Mouse (Mus musculus) myocyte (in vitro differentiated cells): Measurements from ENCODE around the gene Sdhb. TPM values are rescaled to one million over a fixed set of nuclear protein-coding genes. Genes with fewer than 3 reads are reported as not detected.

Source experiments
- H3K27me3 ChIP-seq: one replicate; pipeline ENCODE4 v1.6.1; 2011; ENCODE audit not compliant: control insufficient read depth, insufficient read depth, insufficient read length
- H3K36me3 ChIP-seq: one replicate; pipeline ENCODE4 v1.6.1; 2011; ENCODE audit not compliant: control insufficient read depth, insufficient read depth
- H3K4me2 ChIP-seq: one replicate; pipeline ENCODE4 v1.6.1; 2011; ENCODE audit warnings: low read depth, control low read depth
- H3K4me3 ChIP-seq: one replicate; pipeline ENCODE4 v1.5.1; 2011; ENCODE audit warnings: mild to moderate bottlenecking, control low read depth, moderate library complexity
- H3K79me2 ChIP-seq: one replicate; pipeline ENCODE4 v1.6.1; 2011; ENCODE audit not compliant: control insufficient read depth, insufficient read depth
- H3ac ChIP-seq: one replicate; pipeline ENCODE4 v1.6.1; 2011; ENCODE audit not compliant: control insufficient read depth, insufficient read length
- CEBPB ChIP-seq: IDR thresholded peaks from 2 replicates; pipeline ENCODE4 v1.6.1; 2011; ENCODE audit warnings: mild to moderate bottlenecking, moderate library complexity; ENCODE audit not compliant: poor library complexity, insufficient read depth, severe bottlenecking
- E2F4 ChIP-seq: IDR thresholded peaks from one replicate; pipeline ENCODE4 v1.6.1; 2011; ENCODE audit warnings: mild to moderate bottlenecking, control low read depth, moderate library complexity; ENCODE audit not compliant: insufficient read depth
- MAX ChIP-seq: IDR thresholded peaks from one replicate; pipeline ENCODE4 v1.6.1; 2011; ENCODE audit warnings: low read depth, mild to moderate bottlenecking, control low read depth
- MYOD1 ChIP-seq, 3 experiments: IDR thresholded peaks; one replicate each; pipeline ENCODE4 v1.6.1; 2011; ENCODE audit warnings: control low read depth in 2 of 3, low read depth in 2 of 3, mild to moderate bottlenecking in 2 of 3, moderate library complexity in 1 of 3; ENCODE audit not compliant: insufficient read length in 2 of 3, control insufficient read depth in 1 of 3
- MYOG ChIP-seq, 3 experiments: IDR thresholded peaks; one replicate each; pipeline ENCODE4 v1.6.1; 2011; ENCODE audit warnings: control low read depth in 2 of 3, low read depth in 2 of 3, mild to moderate bottlenecking in 2 of 3; ENCODE audit not compliant: insufficient read length in 2 of 3, control insufficient read depth in 1 of 3, insufficient read depth in 1 of 3
- POLR2A ChIP-seq: IDR thresholded peaks from one replicate; pipeline ENCODE4 v1.6.1; 2011; ENCODE audit warnings: low read depth, mild to moderate bottlenecking, control low read depth, moderate library complexity; ENCODE audit not compliant: insufficient read length
- POLR2AphosphoS2 ChIP-seq: IDR thresholded peaks from one replicate; pipeline ENCODE4 v1.6.1; 2011; ENCODE audit warnings: low read depth, control low read depth; ENCODE audit not compliant: insufficient read length
- REST ChIP-seq: IDR thresholded peaks from one replicate; pipeline ENCODE4 v1.6.1; 2011; ENCODE audit warnings: mild to moderate bottlenecking, control low read depth, moderate library complexity; ENCODE audit not compliant: insufficient read depth, insufficient read length
- SRF ChIP-seq: IDR thresholded peaks from one replicate; pipeline ENCODE4 v1.6.1; 2011; ENCODE audit warnings: low read depth; ENCODE audit not compliant: control insufficient read depth, insufficient read length
- TCF12 ChIP-seq: IDR thresholded peaks from one replicate; pipeline ENCODE4 v1.6.1; 2011; ENCODE audit warnings: mild to moderate bottlenecking, control low read depth; ENCODE audit not compliant: poor library complexity, insufficient read depth, severe bottlenecking
- TCF3 ChIP-seq: IDR thresholded peaks from one replicate; pipeline ENCODE4 v1.6.1; 2011; ENCODE audit warnings: low read depth, control low read depth; ENCODE audit not compliant: insufficient read length
- USF1 ChIP-seq: IDR thresholded peaks from one replicate; pipeline ENCODE4 v1.6.1; 2011; ENCODE audit warnings: low read depth, mild to moderate bottlenecking, control low read depth, moderate library complexity
- polyA plus RNA-seq: library from polyadenylated mRNA; unstranded; fragments of >200 nt; fragmentation: generic; extraction: Trizol; gene quantifications from one replicate; pipeline ENCODE4 v1.2.1, GENCODE M21; 2012; ENCODE audit warnings: missing spikeins

Gene Sdhb
- polyA plus RNA-seq, 1 experiment: 421 TPM

DNA sequence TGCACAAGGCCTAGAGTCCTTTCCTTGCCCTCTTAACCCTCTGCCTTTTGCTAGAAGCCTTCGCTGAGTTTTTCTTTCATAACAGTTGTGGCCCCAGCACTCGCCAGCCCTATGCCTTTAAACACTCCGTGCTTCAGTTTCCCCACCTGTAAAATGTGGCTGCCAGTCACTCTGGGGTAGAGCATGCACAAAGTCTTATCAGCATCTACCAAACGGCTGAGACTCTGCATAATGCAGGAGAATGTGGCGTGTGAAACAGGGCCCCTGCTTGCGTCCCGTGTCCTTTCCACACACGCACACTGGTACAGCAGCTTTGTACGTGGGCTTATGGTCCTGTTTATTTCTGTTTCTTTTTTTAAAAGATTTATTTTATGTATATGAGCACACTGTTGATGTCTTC lies 35.8 kb downstream of the Sdhb start:
- Histone ChIP-seq H3K4me3 (no peak overlapping the region), H3K79me2 (no peaks in the 10 kb centered on the region), H3ac (no peak overlapping the region), H3K27me3 (no peaks in the 10 kb centered on the region), H3K36me3 (no peaks in the 10 kb centered on the region), H3K4me2 (no peak overlapping the region)
- TF ChIP-seq MYOD1 (IDR thresholded peaks at IDR 0.05; ENCODE audit: control insufficient read depth in 1 of 3, insufficient read length in 2 of 3, low read depth in 2 of 3): no peak
- TF ChIP-seq USF1: no peak
- TF ChIP-seq POLR2AphosphoS2: no peak
- TF ChIP-seq E2F4: no peak
- no peak for TF ChIP-seq CEBPB

DNA sequence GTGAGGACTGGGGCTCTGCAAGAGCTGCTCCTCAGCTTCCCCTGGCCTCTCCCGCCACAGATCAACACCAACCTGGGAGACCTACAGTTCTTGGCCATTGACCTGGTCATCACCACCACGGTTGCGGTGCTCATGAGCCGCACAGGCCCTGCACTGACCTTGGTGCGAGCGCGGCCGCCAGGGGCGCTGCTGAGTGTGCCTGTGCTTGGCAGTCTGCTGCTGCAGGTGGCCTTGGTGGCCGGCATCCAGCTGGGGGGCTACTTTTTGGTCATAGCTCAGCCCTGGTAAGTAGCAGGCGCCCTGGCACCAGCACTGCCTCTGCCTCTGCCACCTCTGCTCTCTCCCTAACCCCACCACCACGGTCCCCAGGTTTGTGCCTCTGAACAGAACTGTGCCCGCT lies 45.0 kb downstream of the Sdhb start:
- H3K4me2 ChIP-seq: no peak overlapping the region
- H3K79me2 ChIP-seq: no peaks in the 10 kb centered on the region
- no peak overlapping the region for H3ac ChIP-seq
- no peak for TF ChIP-seq REST
- no peaks in the 10 kb centered on the region for H3K27me3 ChIP-seq
- H3K36me3 ChIP-seq: no peaks in the 10 kb centered on the region
- H3K4me3 ChIP-seq: no peak overlapping the region

DNA sequence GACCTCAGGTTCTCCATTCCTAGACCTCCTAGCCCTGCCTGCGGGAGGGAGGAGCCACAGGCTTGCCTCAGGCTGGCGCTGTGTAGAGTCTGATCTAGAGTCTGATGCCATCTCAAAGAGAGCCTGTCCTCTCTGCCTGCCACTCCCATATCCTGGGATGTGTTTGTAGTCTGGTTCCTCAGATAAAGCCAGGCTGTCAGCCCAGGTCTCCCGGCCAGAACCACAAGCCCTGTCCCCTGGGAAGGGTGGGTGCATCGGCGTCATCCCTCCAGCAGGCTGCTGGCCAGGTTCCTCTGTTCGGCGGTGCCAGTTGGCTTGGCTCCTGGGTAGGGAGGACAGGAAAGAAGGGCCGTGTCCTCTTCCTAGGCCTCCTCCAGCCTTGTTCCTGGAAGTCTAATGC lies 47.0 kb downstream of the Sdhb start:
- no peak for TF ChIP-seq MAX
- TF ChIP-seq CEBPB: no peak
- TF ChIP-seq E2F4: no peak
- no peak for TF ChIP-seq POLR2AphosphoS2
- no peak for TF ChIP-seq MYOG (IDR thresholded peaks at IDR 0.05; ENCODE audit: control insufficient read depth in 1 of 3, insufficient read depth in 1 of 3, insufficient read length in 2 of 3, low read depth in 2 of 3)
- TF ChIP-seq POLR2A: no peak
- TF ChIP-seq TCF12: no peak
- no peak for TF ChIP-seq REST
- no peak for TF ChIP-seq MYOD1 (IDR thresholded peaks at IDR 0.05; ENCODE audit: control insufficient read depth in 1 of 3, insufficient read length in 2 of 3, low read depth in 2 of 3)
- no peak for TF ChIP-seq TCF3
- TF ChIP-seq SRF: no peak
- no peak for TF ChIP-seq USF1
- H3K36me3 ChIP-seq: no peaks in the 10 kb centered on the region
- no peak overlapping the region for H3K4me3 ChIP-seq
- H3K4me2 ChIP-seq: no peak overlapping the region
- H3K27me3 ChIP-seq: no peaks in the 10 kb centered on the region
- no peaks in the 10 kb centered on the region for H3K79me2 ChIP-seq
- H3ac ChIP-seq: no peak overlapping the region

DNA sequence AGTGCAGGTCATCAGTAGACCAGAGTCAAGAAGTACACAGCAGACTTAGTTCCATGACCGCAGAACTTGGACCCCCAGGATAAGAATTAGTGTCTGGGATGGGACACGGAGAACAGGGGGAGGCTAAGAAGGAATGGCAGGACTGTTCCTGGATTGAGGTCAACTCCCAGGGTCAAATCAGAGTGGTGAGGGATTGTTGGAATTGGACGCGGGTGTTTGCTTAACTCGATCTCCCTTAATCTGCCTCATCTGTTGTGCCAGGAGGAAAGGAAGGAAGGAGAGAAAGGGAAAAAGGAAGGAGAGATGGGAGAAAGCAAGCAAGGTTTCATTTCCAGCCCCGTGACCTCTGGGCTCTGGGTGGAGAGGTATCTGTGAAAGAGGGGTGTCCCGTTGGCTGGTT lies 49.1 kb downstream of the Sdhb start, which contains the start of gene Mfap2:
Gene Mfap2, plus strand, starts transcription at position 301 of the 400 bp plus-strand sequence.
- H3K36me3 ChIP-seq: no peaks in the 10 kb centered on the region
- H3K27me3 ChIP-seq: no peaks in the 10 kb centered on the region
- H3K4me3 ChIP-seq: no peak within 1 kb of the TSS
- TF ChIP-seq MYOG (IDR thresholded peaks at IDR 0.05; ENCODE audit: control insufficient read depth in 1 of 3, insufficient read depth in 1 of 3, insufficient read length in 2 of 3, low read depth in 2 of 3): no peak
- no peak for TF ChIP-seq REST
- TF ChIP-seq MYOD1 (IDR thresholded peaks at IDR 0.05; ENCODE audit: control insufficient read depth in 1 of 3, insufficient read length in 2 of 3, low read depth in 2 of 3): no peak
- TF ChIP-seq E2F4: no peak
- TF ChIP-seq TCF3: no peak
- TF ChIP-seq CEBPB: no peak
- no peak for TF ChIP-seq POLR2A
- TF ChIP-seq TCF12: no peak
- no peak for TF ChIP-seq USF1
- TF ChIP-seq POLR2AphosphoS2: no peak
- no peak for TF ChIP-seq MAX
- TF ChIP-seq SRF: no peak
- H3ac ChIP-seq: no peak within 1 kb of the TSS
- H3K4me2 ChIP-seq: no peak within 1 kb of the TSS
- H3K79me2 ChIP-seq: no peaks in the 10 kb centered on the region

DNA sequence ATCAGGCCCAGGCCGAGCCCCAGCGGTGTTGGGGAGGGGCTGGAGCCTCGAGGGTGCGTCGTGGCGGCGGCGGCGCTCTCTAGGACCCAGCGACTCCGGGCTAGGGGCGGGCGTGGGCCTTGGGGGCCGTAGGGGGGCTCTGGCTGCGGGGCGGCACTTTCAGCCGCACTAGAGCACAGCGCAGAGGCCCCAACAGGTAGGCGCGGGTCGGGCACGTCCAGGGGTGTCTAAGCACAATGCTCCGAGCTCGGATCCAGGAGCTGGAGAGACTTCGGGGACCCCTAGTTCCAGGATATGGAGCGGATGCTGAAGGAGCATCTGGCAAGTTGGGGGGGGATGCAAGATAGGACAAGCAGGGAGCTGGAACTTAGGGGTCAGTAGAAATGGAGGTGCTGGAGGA lies 49.5 kb downstream of the Sdhb start:
- no peaks in the 10 kb centered on the region for H3K36me3 ChIP-seq
- no peak overlapping the region for H3K4me3 ChIP-seq
- H3K27me3 ChIP-seq: no peaks in the 10 kb centered on the region
- no peak overlapping the region for H3ac ChIP-seq
- no peaks in the 10 kb centered on the region for H3K79me2 ChIP-seq
- H3K4me2 ChIP-seq: no peak overlapping the region
- no peak for TF ChIP-seq MAX
- TF ChIP-seq TCF3: no peak
- TF ChIP-seq REST: no peak
- no peak for TF ChIP-seq CEBPB

DNA sequence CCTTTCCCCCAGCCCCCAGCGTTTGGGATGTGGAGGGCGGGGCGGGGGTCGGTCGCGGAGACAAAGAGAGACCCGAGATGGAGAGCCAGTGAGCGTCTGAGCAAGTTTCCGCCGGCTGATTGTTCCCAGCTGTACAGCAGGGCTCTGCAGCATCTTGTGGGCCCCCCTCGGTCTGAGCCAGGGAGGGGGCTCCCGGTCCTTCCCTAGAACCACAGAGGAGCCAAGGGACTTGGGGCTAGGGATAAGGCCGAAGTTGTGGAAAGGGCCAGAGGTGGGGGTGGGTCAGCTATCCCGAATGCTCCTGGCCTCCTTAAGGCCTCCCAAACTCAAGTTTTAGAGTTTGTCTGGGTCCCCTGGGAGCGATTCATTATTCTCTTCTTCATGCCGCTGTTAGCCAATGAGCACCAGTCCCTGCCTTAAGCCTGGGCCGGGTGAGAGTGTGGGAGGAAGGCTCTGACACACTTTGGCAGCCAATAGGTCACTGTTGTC lies 50.0 kb downstream of the Sdhb start:
- Histone ChIP-seq H3K36me3 (no peaks in the 10 kb centered on the region), H3K4me3 (no peak overlapping the region), H3K4me2 (no peak overlapping the region), H3K79me2 (no peaks in the 10 kb centered on the region), H3K27me3 (no peaks in the 10 kb centered on the region), H3ac (no peak overlapping the region)
- no peak for TF ChIP-seq CEBPB
- no peak for TF ChIP-seq E2F4
- no peak for TF ChIP-seq MYOG (IDR thresholded peaks at IDR 0.05; ENCODE audit: control insufficient read depth in 1 of 3, insufficient read depth in 1 of 3, insufficient read length in 2 of 3, low read depth in 2 of 3)
- TF ChIP-seq POLR2A: no peak
- no peak for TF ChIP-seq MYOD1 (IDR thresholded peaks at IDR 0.05; ENCODE audit: control insufficient read depth in 1 of 3, insufficient read length in 2 of 3, low read depth in 2 of 3)
- TF ChIP-seq TCF3: no peak
- no peak for TF ChIP-seq REST
- no peak for TF ChIP-seq SRF
- TF ChIP-seq USF1: no peak
- TF ChIP-seq TCF12: no peak
- TF ChIP-seq POLR2AphosphoS2: no peak
